8 mouse cellular contexts compared by ENCODE assay signal in genomic region chr12:55389132-55390081, GRCm38 (mm10). TPM values are rescaled to one million over a fixed set of nuclear protein-coding genes. Genes with fewer than 3 reads are reported as not detected.
DNase-seq lines count a peak whose midpoint lies in the region; ATAC-seq and TF ChIP-seq lines count a peak whose summit lies in the region.

No protein-coding gene starts in this region.

- no peaks in the 10 kb centered on the region for H3K9me3 ChIP-seq in heart, embryonic 16.5 days (replicated peaks; ENCODE audit: control insufficient read depth, low read length)
- no peaks in the 10 kb centered on the region for H3K9me3 ChIP-seq in forebrain, embryonic 16.5 days (ENCODE audit: control insufficient read depth, low read length)

- H3K9ac ChIP-seq in heart, embryonic 16.5 days (ENCODE audit: low read length), result no peak overlapping the region
- no peak overlapping the region for H3K9ac ChIP-seq in forebrain, embryonic 16.5 days (replicated peaks; ENCODE audit: low read depth, low read length)

- H3K4me1 ChIP-seq in heart, embryonic 16.5 days (ENCODE audit: control insufficient read depth, insufficient read depth, low read length), result peaks cover 6% of the 10 kb centered on the region; the same call in 1 of the 2 replicates
- H3K4me1 ChIP-seq in forebrain, embryonic 16.5 days (replicated peaks; ENCODE audit: control insufficient read depth, insufficient read depth, low read length), result 0 out of 2 replicates have a peak, but pooled peaks cover 4% of the 10 kb centered on the region

- peak overlapping the region; percentile 46 for H3K27ac ChIP-seq in gastrocnemius, adult 2 months
- peak overlapping the region; percentile 25; the same call in 1 of the 2 replicates for H3K27ac ChIP-seq in heart, embryonic 16.5 days (ENCODE audit: low read length)
- H3K27ac ChIP-seq in forebrain, embryonic 16.5 days (ENCODE audit: low read length), result no peak overlapping the region

- no peak for ATAC-seq in heart, embryonic 16.5 days (replicated peaks; ENCODE audit: extremely low read depth, insufficient read depth, low FRiP score)
- no peak for ATAC-seq in forebrain, embryonic 16.5 days

- no peak for DNase-seq in gastrocnemius, adult 2 months
- no peak for DNase-seq in gastrocnemius, postnatal 36 days
- DNase-seq in CD4-positive, CD25-positive, alpha-beta regulatory T cell, adult 2 months (ENCODE audit: low read depth, low spot score), result peak; percentile 55
- peak; percentile 48 to 51 for DNase-seq in lung, postnatal 4 days
- DNase-seq in ovary, postnatal 14 days (ENCODE audit: low spot score), result no peak
- no peak for DNase-seq in embryo, embryonic 9.5 days (ENCODE audit: extremely low spot score)

- WGBS in heart, embryonic 16.5 days, result 60% methylated on average over 17 of the region's 17 CpGs
- WGBS in forebrain, embryonic 16.5 days, result 80% methylated on average over 17 of the region's 17 CpGs

- H3K4me2 ChIP-seq in heart, embryonic 16.5 days (ENCODE audit: low read depth, low read length), result peak overlapping the region; percentile 11; the same call in 1 of the 2 replicates
- H3K4me2 ChIP-seq in forebrain, embryonic 16.5 days (ENCODE audit: low read length), result no peak overlapping the region

- no peaks in the 10 kb centered on the region for H3K36me3 ChIP-seq in heart, embryonic 16.5 days (ENCODE audit: control insufficient read depth, insufficient read depth)
- H3K36me3 ChIP-seq in forebrain, embryonic 16.5 days (ENCODE audit: control insufficient read depth, insufficient read depth), result no peaks in the 10 kb centered on the region

- no peak for TF ChIP-seq CTCF in gastrocnemius, adult 2 months (IDR thresholded peaks at IDR 0.05)

- H3K27me3 ChIP-seq in heart, embryonic 16.5 days (ENCODE audit: control insufficient read depth, insufficient read depth, low read length), result no peaks in the 10 kb centered on the region
- H3K27me3 ChIP-seq in forebrain, embryonic 16.5 days (replicated peaks; ENCODE audit: control insufficient read depth, insufficient read depth, low read length), result no peaks in the 10 kb centered on the region

- intact Hi-C loops in gastrocnemius, adult 2 months (cut with DNase I), result loop anchor here (5.0 kb wide), 1 partner anchor 32 kb away; no protein-coding TSS in a partner anchor
- intact Hi-C loops in gastrocnemius, postnatal 36 days (cut with DNase I), result loop anchor here (5.0 kb wide), 3 partner anchors 32 to 108 kb away; no protein-coding TSS in a partner anchor

- no peak overlapping the region for H3K4me3 ChIP-seq in gastrocnemius, adult 2 months
- H3K4me3 ChIP-seq in heart, embryonic 16.5 days (ENCODE audit: low read length), result no peak overlapping the region
- no peak overlapping the region for H3K4me3 ChIP-seq in forebrain, embryonic 16.5 days (replicated peaks; ENCODE audit: low read length)

RNA-seq across cellular contexts. Expression of gene Psma6, which starts 5.4 kb away (rescaled TPM):
- total RNA-seq in gastrocnemius, adult 2 months (2021), result 100 to 1,000 TPM; 165 to 168 TPM
- 100 to 1,000 TPM; 147 to 163 TPM for total RNA-seq in gastrocnemius, postnatal 36 days (2021)
- 322 and 352 TPM in 2 replicates for polyA plus RNA-seq in heart, embryonic 16.5 days (2015; fragmentation: Nextera tagmentation; extraction: Ambion mirVana)
- polyA plus RNA-seq in forebrain, embryonic 16.5 days (2015; fragmentation: Nextera tagmentation; extraction: Ambion mirVana), result 434 and 452 TPM in 2 replicates

Comparison
In these comparisons a context has a peak if more than half of its experiments do, and no peak if none do; other contexts are left out.
1. DNase-seq: peak in CD4-positive, CD25-positive, alpha-beta regulatory T cell, adult 2 months (single experiment) and lung, postnatal 4 days (2 of 2); none in gastrocnemius, adult 2 months (single experiment), gastrocnemius, postnatal 36 days (0 of 2), ovary, postnatal 14 days (single experiment) and embryo, embryonic 9.5 days (single experiment).